Mouse (Mus musculus) heart, adult 9 months (tissue): ENCODE results near the gene Dynll2.
A peak's percentile ranks its signal among the peaks of the same experiment; 100 is the strongest.

Experiments
- DNase-seq, 2 experiments: peaks; one replicate each; pipeline ENCODE4 v3.0.0; 2022; ENCODE audit warnings: low spot score in 2 of 2

Gene Dynll2

DNA sequence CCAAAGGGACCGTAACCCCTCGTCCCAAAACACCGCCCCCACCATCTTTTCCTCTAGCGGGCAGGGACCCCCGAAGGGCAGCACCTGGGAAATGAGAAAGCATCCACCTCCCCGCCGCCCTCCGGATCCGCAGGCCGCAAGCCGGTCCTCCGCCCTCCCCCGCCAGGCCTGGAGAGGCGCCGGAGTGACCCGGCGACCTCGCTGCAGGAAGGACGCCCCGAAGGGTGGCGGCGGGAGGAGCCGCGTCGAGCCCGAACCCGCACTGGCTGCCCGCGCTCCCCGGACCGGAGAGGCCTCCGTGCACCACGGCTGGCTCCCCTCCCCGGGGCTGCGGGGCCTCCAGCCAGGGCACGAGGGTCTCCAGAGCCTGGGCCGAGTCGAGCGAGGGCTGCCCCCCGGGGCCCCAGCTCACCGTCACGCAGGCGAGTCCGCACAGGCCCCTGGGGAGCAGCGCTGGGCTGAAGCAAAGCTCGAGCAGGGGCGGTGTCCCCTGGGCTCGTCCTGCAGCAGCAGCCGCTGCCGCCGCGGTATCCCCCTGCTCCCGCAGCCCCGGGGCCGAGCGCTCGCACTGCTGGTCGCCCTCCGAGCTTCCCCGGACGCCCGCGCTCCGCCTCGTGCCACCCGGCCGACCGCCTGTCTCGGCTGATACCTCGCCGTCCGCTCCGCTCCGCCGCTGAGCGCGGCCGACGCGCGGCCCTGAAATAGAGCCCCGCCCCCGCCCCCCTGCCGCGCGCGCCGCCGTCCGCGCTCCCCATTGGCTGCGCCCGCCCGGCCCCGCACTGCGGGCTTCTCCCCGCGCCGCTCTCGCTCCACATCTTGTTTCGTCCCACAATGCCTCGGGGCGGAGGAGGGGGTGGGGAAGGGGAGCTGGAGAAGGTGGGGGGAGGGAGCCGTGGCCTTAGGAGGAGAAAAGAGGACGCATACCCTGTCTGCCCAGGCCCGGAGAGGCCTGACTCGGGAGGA lies at the start of gene Dynll2:
Gene Dynll2, minus strand, starts transcription at position 703 of the 963 bp plus-strand sequence.
- DNase-seq = peak; percentile 83 to 86

DNA sequence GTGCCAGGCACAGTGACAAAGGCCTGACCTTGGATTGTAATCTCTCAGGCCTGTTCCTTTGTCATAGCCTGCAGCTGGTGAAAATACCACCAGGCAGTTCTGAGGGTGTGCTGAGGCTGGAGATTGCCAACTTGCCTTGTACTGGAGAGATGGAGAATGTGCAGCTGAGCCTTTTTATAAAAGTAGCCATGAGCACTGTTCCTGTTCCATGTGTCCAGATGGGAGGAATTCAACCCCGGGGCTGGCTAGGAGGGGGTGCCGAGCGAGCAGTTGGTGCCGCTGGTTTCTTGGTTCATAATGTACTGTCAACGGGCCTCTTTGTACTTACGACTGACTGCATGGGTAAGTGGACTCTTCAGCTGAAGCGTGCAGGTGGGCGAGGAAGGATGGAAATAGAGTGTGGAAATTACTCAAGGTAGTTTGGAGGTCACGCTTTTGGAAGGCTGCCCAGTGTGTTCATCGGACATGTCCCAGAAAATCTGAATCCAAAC lies 49.5 kb upstream of the Dynll2 start:
- no peak for DNase-seq

DNA sequence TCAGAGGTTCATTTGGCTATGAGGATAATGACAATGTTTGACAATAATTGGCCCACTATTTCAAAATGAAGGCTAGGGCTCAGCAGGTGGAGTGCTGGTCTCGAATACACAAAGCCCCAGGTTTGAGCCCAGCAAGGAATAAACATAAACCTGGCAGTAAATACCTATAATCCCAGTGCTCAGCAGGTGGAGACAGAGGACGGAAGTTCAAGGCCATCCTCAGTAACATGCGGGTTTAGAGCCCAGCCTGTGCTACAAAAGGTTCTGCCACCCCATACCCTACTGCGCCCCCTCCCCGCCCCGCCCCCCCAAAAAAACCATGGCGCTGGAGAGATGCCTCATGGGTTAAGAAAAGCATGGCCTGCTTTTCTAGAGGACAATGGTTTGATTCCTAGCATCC lies 48.6 kb upstream of the Dynll2 start:
- no peak for DNase-seq

DNA sequence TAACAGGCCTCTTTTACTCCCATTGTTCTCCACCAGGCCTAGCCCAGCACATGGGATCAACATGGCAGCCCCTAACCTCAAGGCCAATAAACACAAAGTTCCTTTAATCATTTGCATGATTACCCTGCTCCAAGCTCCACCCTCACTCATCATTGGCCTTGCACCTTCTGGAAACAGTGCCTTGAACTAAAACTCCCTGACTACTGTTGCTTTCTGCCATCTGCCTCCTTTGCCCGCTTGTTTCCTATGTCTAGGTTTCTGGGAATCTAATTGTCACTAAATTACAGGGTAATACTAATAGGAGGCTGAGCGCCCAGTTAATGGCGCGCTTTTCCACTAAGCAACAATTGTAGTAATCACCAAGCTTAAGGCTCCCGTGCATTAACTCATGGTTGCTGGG lies 44.4 kb upstream of the Dynll2 start:
- DNase-seq = no peak

DNA sequence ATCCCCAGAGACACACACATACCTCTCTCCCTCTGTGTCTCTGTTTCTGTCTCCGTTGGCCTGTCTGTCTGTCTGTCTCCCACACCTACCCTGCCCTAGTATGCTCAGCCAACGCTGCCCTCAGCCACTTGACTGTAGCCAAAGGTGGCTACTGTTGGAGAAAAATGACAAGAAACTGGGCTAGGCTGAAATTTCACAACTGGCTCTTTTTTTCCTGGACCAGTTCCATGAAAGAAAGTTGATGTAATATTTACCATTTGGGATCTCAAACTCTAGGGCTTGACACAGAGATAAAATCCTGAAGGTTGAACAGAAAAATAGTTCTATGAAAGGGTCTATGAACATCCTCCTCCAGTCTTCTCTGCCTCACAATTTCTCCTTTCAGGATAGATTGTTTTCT lies 43.5 kb upstream of the Dynll2 start:
- DNase-seq = peak in 1 of 2 experiments; percentile 19

DNA sequence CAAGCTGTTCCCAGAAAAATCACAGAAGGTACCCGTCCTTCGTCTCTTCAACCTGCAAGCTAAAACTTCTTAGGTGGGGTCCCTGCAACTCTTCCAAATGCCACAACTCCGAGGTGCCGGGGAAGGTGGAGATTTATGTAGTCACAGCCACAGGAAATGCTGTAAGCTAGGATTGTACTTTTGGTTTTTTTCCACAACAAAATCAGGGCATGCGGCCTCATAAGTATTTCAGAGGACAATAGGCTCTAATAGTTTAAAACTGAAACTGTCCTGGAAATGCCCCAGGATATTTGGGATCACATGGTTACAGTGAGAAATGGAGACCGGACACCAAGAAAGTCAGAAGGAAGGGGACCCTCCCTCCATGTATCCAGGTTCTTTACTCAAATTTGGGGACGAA lies 42.9 kb upstream of the Dynll2 start:
- DNase-seq = peak in 1 of 2 experiments; percentile 18

DNA sequence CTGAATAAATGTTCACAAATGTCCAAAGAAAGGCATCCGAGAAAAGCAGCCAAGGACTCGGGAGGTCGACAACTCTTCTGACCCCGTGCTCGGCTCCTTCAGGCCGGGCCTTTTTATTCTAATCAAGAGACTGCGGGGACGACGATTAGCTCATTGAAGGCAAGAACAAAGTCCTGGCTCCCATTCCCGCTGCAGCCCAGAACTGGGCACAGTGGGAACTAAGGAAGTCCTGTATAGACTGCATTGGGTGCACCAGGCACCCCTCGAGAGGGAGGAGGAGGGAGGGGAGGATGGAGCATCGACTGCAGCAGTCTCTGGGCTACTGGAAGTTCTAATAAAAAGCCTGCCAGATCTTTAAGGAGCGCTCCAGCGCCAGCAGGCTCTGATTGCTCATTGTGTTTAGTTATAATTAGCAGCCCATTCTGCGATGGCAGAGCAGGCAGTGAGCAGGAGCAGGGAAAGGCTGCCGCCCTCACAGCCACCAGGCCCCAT lies 40.9 kb upstream of the Dynll2 start:
- DNase-seq = no peak

DNA sequence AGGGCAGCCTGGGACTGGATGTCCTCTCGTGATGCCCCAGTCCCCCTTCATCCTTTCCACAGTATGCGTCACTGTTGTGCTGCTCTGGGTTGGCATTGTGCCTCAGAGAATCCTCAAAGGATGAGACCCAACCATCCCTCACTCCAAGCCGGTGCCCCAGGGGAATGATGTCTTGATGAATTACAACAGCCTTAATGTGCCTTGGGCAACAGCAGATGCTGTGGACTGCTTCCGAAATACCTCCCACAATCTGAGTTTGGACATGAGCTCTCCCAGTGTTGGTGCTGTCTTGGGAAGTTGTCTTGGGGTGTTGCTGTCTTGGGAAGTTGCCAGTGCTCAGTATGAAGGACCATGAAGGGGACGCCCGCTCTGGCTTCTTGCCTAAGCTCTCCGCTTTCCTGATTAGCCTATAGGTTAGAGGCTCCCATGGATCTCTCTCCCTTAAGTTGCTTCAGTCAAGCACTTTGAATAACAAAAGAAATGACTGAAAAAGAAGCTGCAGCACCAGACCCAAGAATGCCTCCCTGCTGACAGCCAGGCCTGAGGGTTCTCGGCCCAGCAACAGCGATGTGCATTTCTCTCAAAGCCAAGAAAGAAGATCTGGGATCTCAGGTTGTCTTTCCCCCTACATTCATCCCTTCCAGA lies 40.2 kb upstream of the Dynll2 start:
- no peak for DNase-seq

DNA sequence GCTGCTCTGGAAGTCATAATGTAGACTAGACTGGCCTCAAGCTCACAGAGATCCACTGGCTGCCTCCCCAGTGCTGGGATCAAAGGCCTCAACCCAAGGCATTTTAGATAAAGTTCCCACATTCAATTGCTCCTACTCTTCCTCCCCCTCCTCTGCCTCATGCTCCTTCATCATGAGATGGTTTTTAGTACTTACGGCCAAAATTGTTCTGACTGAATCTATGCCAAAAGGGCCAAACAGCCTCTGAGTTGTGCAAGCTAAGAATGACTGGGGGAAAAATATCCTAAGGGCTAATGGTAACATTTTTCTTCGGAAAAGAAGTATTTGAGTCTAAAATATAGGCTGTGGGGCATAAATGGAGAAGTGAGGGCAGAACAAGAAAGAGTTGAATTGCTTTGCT lies 36.6 kb upstream of the Dynll2 start:
- DNase-seq = no peak

DNA sequence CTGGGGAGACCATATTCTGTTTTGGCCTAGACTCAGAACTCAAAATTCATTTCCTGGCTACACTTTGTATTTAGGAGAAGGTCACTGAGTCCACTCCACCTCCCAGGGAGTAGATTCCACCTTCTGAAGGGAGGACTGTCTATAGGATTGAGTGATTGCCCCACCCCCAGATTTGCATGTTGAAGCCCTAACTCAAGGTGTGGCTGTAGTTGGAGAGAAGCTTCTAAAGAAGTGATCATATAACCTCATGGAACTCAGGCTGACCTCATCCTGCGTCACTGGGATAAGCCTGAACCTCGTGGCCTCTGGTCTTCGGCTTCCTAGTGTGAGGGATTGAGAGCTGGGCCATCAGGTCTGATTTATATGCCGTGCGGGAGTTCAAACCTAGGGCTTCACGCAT lies 28.5 kb upstream of the Dynll2 start:
- DNase-seq = no peak

DNA sequence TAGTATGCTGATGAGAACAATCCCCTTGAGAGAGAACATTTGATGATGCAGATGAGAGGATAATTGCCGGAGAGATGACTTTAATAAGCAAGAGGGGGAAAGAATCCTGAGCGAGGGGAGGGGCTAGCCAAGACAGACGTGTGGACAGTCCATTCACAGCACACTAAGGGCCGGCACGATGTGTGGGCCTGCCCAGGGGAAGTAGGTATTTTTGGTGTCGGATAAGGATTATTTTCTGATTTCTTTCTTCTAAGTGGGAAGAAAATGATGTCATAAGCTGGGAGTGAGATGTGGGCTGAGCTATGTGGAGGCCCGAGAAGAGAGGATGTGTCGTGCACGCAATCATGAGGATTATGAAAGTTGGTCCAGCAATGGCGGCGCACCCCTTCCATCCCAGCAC lies 27.8 kb upstream of the Dynll2 start:
- no peak for DNase-seq

DNA sequence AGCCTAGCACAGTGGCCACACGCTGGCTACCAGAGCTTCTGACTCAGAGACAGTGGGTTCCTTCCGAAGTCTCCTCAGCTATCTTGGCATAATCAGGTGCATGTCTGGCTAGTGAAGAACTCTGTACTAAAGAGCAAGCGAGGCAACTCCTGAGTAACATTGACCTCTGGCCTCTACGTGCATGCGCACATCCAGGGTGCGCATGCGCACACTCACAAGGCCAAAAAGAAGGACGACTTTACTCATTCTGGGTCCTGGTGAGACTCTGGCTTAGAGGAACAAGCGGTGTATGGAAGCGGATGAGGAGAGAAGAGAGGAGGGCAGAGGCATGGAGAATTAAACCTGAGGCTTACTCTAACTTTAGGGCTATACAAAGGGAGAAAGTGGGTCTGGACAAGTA lies 26.3 kb upstream of the Dynll2 start:
- no peak for DNase-seq

DNA sequence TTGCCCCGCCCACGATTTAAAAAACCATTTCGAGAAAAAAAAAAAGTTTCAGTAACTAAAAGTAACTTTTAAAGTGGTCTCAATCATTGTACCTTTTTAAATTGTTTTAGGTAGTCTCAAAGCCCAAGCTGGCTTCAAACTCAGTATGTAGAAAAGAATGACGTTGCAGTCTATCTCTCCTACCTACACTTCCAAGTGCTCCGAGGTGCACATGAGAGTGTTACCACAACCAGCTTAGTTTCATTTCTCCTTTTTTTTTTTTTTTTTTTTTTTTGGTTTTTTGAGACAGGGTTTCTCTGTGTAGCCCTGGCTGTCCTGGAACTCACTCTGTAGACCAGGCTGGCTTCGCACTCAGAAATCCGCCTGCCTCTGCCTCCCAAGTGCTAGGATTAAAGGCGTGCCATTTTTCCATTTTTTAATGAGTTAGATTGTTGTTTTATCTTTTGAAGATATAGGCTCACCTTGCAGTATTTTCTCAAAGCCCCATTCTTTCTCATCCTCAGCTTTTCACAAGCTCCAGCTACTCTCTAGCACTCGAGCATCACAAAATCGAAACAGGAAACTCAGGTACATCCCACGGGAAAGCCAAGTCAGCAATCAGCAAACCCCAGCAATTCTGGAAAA lies 25.4 kb upstream of the Dynll2 start:
- no peak for DNase-seq

DNA sequence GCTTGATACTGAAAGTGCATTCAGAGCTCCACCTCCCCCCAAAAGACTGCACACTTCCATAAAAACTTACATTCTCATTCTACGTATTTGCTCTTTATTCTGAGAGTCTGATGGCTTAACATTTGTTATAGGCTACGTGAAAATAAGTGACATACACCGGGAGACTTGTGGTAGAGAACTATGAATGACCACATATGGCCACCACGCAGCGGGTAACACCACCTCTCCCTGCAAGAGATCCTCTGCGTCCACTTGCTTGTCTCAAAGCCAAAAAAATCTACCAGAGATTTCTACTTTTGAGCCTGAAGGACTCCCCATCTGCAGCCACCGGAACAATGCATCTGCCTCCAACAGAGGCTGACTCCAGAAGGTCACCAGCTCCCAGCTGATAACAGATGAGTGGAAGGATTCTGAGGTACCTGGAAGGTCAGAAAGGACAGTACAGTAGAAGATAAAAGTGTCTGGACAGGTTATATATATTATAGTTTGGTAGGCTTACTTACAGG lies 24.6 kb upstream of the Dynll2 start:
- no peak for DNase-seq

DNA sequence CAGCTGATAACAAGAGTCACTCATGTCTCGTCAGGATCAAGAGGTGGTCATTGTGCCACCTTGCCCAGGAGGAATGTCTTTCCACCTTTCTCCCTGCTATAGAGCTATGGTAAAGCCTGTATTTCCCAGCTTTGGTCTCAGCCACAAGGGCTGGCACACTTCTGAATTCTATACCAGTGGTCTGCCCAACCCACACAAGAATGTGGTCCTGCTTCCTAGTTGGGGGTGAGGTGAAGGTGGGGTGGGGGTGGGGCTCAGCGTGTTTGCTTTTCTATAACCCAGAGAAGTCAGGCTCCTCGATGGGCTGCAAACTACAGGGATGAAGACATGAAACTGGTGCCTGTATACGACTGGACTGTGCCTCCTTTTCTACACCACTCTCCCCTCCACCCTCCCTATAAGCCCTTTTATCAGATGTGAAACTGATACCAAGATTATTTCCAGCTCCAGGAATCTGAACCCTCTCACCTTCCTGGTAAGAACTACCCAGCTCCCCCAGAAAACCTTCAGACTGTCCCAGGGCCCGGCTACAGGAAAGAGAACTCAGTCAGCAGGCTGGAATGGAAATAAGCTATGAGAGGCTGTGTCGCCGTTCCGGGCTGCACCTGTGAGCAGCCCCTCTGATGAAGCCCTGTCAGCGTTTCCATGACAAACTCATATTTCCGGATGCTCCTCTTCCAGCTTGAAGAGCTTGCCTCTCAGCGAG lies 24.0 kb upstream of the Dynll2 start:
- no peak for DNase-seq

DNA sequence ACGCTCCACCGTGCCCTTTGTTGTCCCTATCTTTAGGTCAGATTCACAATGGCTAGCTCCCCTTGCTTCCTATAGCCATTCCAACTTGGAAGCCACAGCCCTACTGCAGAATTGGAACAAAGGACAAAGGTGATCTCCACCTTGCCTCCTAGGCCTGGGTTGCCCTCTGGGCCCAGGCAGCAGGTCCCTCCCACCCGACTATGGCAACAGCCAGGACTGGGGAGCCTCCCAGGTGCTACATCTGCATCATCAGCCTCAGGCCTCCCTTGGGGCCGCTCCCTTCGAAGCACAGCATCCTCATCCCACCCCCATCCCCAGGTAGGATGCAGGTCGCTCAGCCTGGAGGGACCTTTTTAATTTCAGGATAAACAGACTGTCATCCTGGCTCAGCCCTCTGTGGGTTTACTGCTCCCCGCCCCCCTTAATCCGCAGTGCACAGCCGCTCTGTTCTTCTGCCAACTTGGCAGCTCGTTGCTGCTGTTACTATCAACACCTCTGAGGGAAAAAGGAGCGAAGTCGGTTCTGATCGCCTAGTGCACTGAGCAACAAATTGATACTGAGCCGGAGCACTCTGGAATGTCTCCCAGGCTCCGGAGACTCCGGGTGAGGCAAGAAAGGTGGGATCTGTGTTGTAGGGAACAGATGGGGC lies 22.3 kb upstream of the Dynll2 start:
- DNase-seq = peak in 1 of 2 experiments; percentile 24

DNA sequence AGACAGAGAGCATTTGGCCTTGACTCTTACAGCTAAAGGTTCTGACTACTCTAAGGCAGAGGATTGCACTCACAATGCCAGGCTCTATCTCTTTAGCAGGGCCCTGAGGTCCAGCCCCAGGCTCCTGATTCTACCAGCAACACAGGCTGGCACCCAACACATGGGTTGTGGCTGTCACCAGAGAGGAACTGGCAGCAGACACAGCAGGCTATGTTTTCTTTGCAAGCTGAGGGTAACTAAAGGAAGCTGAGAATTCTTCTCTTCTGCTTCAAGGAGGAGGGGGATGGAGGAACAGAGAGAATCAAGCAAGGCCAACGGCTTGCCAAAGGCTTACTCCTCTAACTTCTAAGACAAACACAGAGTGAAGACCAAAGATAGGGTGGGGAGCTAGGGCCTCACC lies 21.3 kb upstream of the Dynll2 start:
- DNase-seq = no peak

DNA sequence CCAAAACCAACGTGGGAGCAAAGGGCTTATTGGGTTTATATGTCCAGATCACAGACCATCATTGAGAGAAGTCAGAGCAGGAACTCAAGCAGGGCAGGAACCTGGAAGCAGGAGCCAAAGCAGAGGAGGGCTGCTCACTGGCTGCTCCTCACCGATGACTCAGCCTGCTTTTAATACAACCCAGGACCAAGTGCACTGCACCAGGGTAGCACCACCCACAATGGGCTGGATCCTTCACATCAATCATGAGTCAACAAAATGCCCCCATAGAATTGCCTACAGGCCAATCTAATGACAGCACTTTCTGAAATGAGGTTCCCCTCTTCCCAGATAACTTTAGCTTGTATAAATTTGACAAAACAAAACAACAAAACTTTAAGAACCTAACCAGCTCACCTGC lies 16.8 kb upstream of the Dynll2 start:
- no peak for DNase-seq

DNA sequence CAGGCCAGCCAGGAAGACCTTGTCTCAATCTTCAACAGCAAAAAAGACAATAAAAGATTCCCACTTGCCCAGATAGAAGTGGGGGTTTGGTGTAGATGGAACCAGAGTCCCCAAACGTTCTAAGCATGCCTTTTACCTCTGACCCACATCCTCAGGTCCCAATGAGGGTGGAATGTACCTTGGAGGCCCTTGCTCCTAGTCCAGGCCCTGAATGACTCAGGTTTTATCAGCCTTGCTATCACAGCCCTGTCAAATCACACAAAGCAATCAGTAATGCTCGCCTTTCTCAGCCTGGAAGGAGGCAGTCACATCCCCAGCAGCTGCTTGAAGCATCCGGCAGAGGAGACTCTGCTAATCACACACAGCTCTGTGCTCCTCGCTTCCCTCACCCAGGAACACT lies 15.4 kb upstream of the Dynll2 start:
- no peak for DNase-seq

DNA sequence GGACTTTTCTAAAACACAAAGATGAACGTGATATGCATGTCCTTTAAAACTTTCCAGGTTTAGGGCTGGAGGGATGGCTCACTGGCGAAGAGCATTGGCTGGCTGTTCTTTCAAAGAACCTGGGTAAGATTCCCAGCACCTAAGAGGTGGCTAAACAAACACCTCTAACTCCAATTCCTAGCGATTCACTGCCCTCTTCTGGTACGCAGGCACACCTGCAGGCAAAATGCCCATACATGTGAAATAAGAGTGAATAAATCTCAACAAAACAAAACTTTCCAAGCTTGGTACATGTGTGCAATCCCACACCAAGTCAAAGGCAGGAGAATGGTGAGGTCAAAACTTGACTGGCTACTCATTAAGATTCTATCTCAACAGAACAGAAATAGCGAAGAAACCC lies 12.4 kb upstream of the Dynll2 start:
- DNase-seq = no peak

DNA sequence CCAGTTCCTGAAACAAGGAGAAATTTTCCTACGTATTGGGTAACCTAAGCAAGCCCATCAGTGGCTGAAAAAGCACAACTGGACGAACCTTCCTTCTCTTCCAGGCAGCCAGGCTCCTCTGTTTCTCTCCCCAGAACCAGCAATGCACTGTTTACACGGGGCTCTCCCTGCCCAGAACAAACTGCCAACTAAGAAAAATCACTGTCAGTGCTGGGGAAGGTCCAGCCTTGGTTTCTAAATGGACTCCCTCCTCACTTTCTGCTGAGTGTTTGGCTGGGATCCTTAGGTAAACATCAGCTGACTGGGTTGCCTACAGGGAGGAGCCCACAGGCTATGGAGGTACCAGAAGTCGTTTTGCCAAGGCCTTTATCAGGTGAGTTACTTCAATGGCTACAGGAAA lies 4.5 kb upstream of the Dynll2 start:
- no peak for DNase-seq
